ENCODE assay signal across 8 mouse cellular contexts in the genomic region with DNA sequence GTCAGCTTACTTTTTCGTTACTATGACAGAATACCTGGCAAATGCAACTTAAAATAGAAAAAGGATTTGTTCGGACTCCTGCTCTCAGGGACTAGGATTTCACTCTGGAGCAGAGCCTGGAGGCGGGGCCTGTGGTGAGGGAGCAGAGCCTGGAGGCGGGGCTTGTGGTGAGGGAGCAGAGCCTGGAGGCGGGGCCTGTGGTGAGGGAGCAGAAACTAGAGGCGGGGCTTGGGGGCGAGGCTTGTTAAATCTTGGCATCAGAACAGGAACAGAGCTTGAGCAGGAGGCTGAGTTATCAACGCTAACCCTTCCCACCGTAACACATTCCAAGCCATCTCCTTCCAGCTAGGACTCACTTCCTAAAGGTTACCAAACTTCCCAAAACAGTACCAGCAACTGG. TPM values are rescaled to one million over a fixed set of nuclear protein-coding genes. Genes with fewer than 3 reads are reported as not detected.
DNase-seq lines count a peak whose midpoint lies in the region; ATAC-seq lines count a peak whose summit lies in the region.

No protein-coding gene starts in this region.

- peak; percentile 65 for DNase-seq in urinary bladder, postnatal 14 days (ENCODE audit: low spot score)
- no peak for DNase-seq in urinary bladder, postnatal 10 days (ENCODE audit: low spot score)
- peak; percentile 84 for DNase-seq in heart, embryonic 10.5 days (ENCODE audit: low spot score)
- DNase-seq in lung, postnatal 14 days, result peak; percentile 80
- DNase-seq in thymus, postnatal 36 days, result peak; percentile 32 to 59
- DNase-seq in layer of hippocampus, postnatal 25 days (ENCODE audit: extremely low spot score in 1 of 2, low spot score in 1 of 2), result no peak

- peak overlapping the region; percentile 36; the same call in 1 of the 2 replicates for H3K27ac ChIP-seq in embryonic facial prominence, embryonic 13.5 days
- no peak overlapping the region for H3K27ac ChIP-seq in heart, embryonic 10.5 days
- no peak overlapping the region for H3K27ac ChIP-seq in kidney, embryonic 16.5 days (ENCODE audit: low read length)

- 38% methylated on average over 9 of the region's 9 CpGs for WGBS in embryonic facial prominence, embryonic 13.5 days
- WGBS in heart, embryonic 10.5 days, result 20% methylated on average over 9 of the region's 9 CpGs
- WGBS in kidney, embryonic 16.5 days, result 50% methylated on average over 9 of the region's 9 CpGs

- peaks cover 19% of the 10 kb centered on the region for H3K4me1 ChIP-seq in embryonic facial prominence, embryonic 13.5 days
- peaks cover 15% of the 10 kb centered on the region for H3K4me1 ChIP-seq in heart, embryonic 10.5 days
- peaks cover 32% of the 10 kb centered on the region for H3K4me1 ChIP-seq in kidney, embryonic 16.5 days (ENCODE audit: insufficient read depth, low read length)

- no peak overlapping the region for H3K4me3 ChIP-seq in embryonic facial prominence, embryonic 13.5 days
- H3K4me3 ChIP-seq in heart, embryonic 10.5 days, result no peak overlapping the region
- H3K4me3 ChIP-seq in kidney, embryonic 16.5 days (ENCODE audit: low read length), result no peak overlapping the region

- 0 out of 2 replicates have a peak, but pooled peaks have one; percentile 56 for ATAC-seq in embryonic facial prominence, embryonic 13.5 days (ENCODE audit: insufficient number of reproducible peaks, insufficient read depth, low FRiP score, low TSS enrichment, low read depth)
- peak; percentile 55; the same call in 1 of the 2 replicates for ATAC-seq in kidney, embryonic 16.5 days (ENCODE audit: low FRiP score, low TSS enrichment)

- H3K4me2 ChIP-seq in embryonic facial prominence, embryonic 13.5 days, result no peak overlapping the region
- no peak overlapping the region for H3K4me2 ChIP-seq in kidney, embryonic 16.5 days (replicated peaks; ENCODE audit: low read depth, low read length)

- H3K9me3 ChIP-seq in embryonic facial prominence, embryonic 13.5 days, result no peaks in the 10 kb centered on the region
- H3K9me3 ChIP-seq in heart, embryonic 10.5 days, result no peaks in the 10 kb centered on the region
- H3K9me3 ChIP-seq in kidney, embryonic 16.5 days (ENCODE audit: low read length), result no peaks in the 10 kb centered on the region

- no peaks in the 10 kb centered on the region for H3K27me3 ChIP-seq in embryonic facial prominence, embryonic 13.5 days
- H3K27me3 ChIP-seq in heart, embryonic 10.5 days (ENCODE audit: insufficient read depth, poor library complexity, severe bottlenecking), result no peaks in the 10 kb centered on the region
- H3K27me3 ChIP-seq in kidney, embryonic 16.5 days (ENCODE audit: insufficient read depth, low read length), result no peaks in the 10 kb centered on the region

- peaks cover 97% of the 10 kb centered on the region for H3K36me3 ChIP-seq in embryonic facial prominence, embryonic 13.5 days
- peaks cover 79% of the 10 kb centered on the region for H3K36me3 ChIP-seq in heart, embryonic 10.5 days
- peaks cover 73% of the 10 kb centered on the region for H3K36me3 ChIP-seq in kidney, embryonic 16.5 days (ENCODE audit: insufficient read depth, low read length)

- no peak overlapping the region for H3K9ac ChIP-seq in embryonic facial prominence, embryonic 13.5 days
- no peak overlapping the region for H3K9ac ChIP-seq in kidney, embryonic 16.5 days (replicated peaks; ENCODE audit: low read length)

RNA-seq across cellular contexts. Expression of a gene that starts 58.5 kb away (rescaled TPM):
- 38.4 and 40.8 TPM in 2 replicates for polyA plus RNA-seq in embryonic facial prominence, embryonic 13.5 days (2015; fragmentation: Nextera tagmentation; extraction: Ambion mirVana)
- polyA plus RNA-seq in heart, embryonic 10.5 days (2016; fragmentation: Nextera tagmentation; extraction: Ambion mirVana), result 31.1 and 33.3 TPM in 2 replicates
- 39.5 and 40.1 TPM in 2 replicates for polyA plus RNA-seq in kidney, embryonic 16.5 days (2015; fragmentation: Nextera tagmentation; extraction: Ambion mirVana)
- 10 to 100 TPM; 47.3 to 50.4 TPM for total RNA-seq in layer of hippocampus, postnatal 25 days (2021)

Comparison
In these comparisons a context has a peak if more than half of its experiments do, and no peak if none do; other contexts are left out.
1. DNase-seq: peak in urinary bladder, postnatal 14 days (single experiment), heart, embryonic 10.5 days (single experiment), lung, postnatal 14 days (single experiment) and thymus, postnatal 36 days (2 of 2); none in urinary bladder, postnatal 10 days (single experiment) and layer of hippocampus, postnatal 25 days (0 of 2).